Mouse (Mus musculus): ENCODE data around the gene Ilkap. TPM values are rescaled to one million over a fixed set of nuclear protein-coding genes. Genes with fewer than 3 reads are reported as not detected.

Gene Ilkap
- 145 and 150 TPM in 2 replicates for polyA plus RNA-seq (2014; fragmentation: Nextera tagmentation; extraction: Ambion mirVana)

DNA sequence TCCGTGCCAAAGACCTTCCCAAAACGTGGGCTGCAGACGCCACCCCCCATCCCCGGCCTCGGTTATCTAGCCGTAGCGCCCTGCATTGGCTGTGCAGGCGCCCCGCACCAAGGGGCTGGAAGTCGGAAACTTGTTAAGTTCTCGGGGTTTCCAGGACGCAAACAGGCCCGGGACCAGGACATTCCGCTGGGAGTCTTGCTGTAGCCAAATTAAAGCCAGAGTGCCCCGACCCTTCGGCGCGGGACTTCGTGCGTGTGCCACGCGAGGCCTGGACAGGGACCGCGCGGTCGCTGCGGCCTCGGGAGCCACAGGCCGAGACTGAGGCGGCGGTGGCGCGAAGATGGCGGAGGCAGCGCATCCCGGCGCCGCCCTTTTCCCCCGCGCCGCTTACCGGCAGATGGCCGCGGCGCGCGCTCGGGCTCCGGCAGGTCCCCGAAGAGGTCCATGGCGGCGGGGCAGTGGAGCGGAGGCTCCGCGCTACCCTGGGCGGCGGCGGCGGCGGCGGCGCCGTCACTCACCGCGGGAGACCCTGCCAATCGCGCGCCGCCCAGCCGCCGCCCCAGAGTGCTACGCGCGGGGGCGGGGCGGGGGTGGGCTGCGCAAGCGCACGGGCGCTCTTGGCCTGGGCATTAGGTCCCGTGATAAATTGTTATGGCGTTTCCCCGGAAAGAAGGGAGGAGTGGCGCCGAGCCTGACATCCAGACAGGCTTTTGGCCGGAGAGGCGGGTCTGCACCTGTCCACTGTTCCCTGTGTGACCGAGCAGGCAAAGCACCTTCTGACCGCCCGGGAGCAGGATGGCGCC lies at the start of gene Ilkap:
Gene Ilkap, minus strand, starts transcription at position 556 of the 803 bp plus-strand sequence.
- H3K4me2 ChIP-seq (ENCODE audit: low read depth, low read length), result peak within 1 kb of the TSS; percentile 95
- H3K4me1 ChIP-seq (ENCODE audit: control insufficient read depth, insufficient read depth, low read length), result peaks cover 17% of the 10 kb centered on the region
- H3K27me3 ChIP-seq (ENCODE audit: control insufficient read depth, insufficient read depth, low read length), result no peaks in the 10 kb centered on the region
- peak within 1 kb of the TSS; percentile 84 for H3K9ac ChIP-seq (replicated peaks; ENCODE audit: low read depth, low read length)
- no peaks in the 10 kb centered on the region for H3K9me3 ChIP-seq (ENCODE audit: control insufficient read depth, low read length)
- peak; percentile 98 for ATAC-seq (ENCODE audit: low read depth)
- peak within 1 kb of the TSS; percentile 95 for H3K4me3 ChIP-seq (ENCODE audit: low read depth, low read length)
- peak within 1 kb of the TSS; percentile 88 for H3K27ac ChIP-seq (ENCODE audit: low read depth, low read length)
- WGBS, result under 1% methylated on average over 88 of the region's 91 CpGs
- H3K36me3 ChIP-seq (ENCODE audit: control insufficient read depth, insufficient read depth, low read length), result no peaks in the 10 kb centered on the region; the same call in 1 of the 2 replicates

DNA sequence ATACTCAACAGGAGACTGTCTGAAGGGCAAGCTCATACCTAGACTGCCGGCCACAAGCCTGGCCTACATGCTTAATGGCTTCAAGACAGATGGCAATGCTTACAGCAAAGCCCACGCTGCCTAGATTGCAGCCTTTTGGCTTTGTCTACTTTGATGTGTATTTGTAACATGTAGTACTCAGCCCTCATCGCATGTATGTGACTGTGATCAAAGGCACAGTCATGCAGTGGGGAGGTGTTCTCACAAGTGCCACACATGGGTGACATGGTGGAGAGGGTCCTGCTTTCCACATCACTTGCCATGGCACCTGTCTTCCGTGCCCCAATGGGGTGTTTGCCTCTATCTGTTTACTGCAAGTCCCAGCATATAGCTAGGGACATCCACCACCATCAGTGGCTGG lies 47.9 kb upstream of the Ilkap start:
- H3K27ac ChIP-seq (ENCODE audit: low read depth, low read length), result no peak overlapping the region
- H3K9ac ChIP-seq (replicated peaks; ENCODE audit: low read depth, low read length), result no peak overlapping the region
- no peaks in the 10 kb centered on the region for H3K27me3 ChIP-seq (ENCODE audit: control insufficient read depth, insufficient read depth, low read length)
- no peak for ATAC-seq (ENCODE audit: low read depth)
- H3K4me3 ChIP-seq (ENCODE audit: low read depth, low read length), result no peak overlapping the region
- 89% methylated on average over 4 of the region's 4 CpGs for WGBS
- H3K36me3 ChIP-seq (ENCODE audit: control insufficient read depth, insufficient read depth, low read length), result peaks cover 19% of the 10 kb centered on the region; the same call in 1 of the 2 replicates
- no peaks in the 10 kb centered on the region for H3K4me1 ChIP-seq (ENCODE audit: control insufficient read depth, insufficient read depth, low read length)
- H3K4me2 ChIP-seq (ENCODE audit: low read depth, low read length), result no peak overlapping the region
- H3K9me3 ChIP-seq (ENCODE audit: control insufficient read depth, low read length), result no peaks in the 10 kb centered on the region

DNA sequence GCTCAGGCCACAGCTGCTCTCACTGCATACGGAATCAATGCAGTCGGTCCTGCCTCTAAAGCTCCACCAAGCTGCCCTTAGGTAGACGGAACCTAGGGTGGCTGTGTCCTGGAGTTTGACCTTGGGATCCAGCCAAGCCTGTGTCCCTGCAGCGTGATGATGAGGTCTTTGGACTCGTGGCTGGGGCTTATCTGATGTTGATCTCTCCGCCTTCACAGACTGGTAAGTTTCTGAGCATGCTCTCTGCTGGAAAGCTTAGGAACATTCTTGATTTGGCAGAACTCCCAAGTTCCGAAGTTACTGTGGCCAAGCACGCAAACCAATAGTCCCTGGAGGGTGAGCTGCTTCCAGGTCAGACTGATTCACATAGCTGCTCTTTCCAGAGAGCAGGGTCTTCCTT lies 47.4 kb upstream of the Ilkap start:
- no peak overlapping the region for H3K9ac ChIP-seq (replicated peaks; ENCODE audit: low read depth, low read length)
- peaks cover 19% of the 10 kb centered on the region; the same call in 1 of the 2 replicates for H3K36me3 ChIP-seq (ENCODE audit: control insufficient read depth, insufficient read depth, low read length)
- no peaks in the 10 kb centered on the region for H3K27me3 ChIP-seq (ENCODE audit: control insufficient read depth, insufficient read depth, low read length)
- H3K27ac ChIP-seq (ENCODE audit: low read depth, low read length), result no peak overlapping the region
- no peaks in the 10 kb centered on the region for H3K9me3 ChIP-seq (ENCODE audit: control insufficient read depth, low read length)
- no peak overlapping the region for H3K4me3 ChIP-seq (ENCODE audit: low read depth, low read length)
- ATAC-seq (ENCODE audit: low read depth), result no peak
- no peaks in the 10 kb centered on the region for H3K4me1 ChIP-seq (ENCODE audit: control insufficient read depth, insufficient read depth, low read length)
- WGBS, result 80% methylated on average over 8 of the region's 8 CpGs
- no peak overlapping the region for H3K4me2 ChIP-seq (ENCODE audit: low read depth, low read length)

DNA sequence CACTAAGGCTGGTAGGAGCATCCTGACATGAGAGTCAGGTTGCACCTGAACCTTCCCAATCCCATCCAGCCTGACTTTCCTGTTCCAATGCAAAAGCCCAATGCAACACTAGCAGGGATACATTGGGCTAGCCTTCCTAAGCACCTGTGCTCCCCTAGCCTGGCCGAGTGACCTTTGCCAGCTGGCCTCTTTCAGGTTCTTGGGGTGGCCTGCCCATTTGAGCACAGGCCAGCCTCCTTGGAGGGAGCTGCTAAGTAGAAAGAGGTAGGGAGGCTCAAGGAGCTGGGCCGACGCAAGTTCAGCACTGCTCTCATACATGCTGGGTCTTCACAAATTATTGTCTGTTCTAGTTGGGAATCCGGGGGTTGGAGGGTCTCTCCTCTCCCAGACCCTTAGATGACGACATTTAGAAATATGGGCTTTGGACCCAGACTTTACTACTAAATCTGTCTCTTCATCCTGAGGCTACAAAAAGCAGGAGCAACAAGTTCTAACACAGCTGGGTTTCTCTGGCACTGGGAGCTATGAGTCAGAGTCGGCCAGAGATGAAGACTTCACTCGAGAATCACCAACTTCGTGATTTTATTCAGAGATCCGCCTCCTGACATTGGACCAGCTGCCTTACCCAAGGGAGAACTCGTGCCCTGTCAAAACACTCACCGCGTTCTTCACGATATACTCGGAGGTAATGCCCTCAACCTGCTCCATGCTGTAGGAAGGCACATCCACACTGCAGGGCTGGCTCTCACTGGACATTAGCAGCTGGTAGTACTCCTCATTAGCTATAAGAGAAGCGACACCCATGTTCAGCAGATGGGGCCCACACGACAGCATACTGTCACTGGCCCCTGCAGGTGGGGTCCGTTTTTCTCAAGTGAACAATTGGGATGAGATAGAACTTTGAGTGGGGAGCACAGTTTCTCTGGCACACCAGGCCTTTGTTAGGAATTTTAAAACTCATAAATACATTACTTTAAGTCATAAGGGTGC lies 46.5 kb upstream of the Ilkap start:
- H3K4me1 ChIP-seq (ENCODE audit: control insufficient read depth, insufficient read depth, low read length), result no peaks in the 10 kb centered on the region
- no peak overlapping the region for H3K4me3 ChIP-seq (ENCODE audit: low read depth, low read length)
- ATAC-seq (ENCODE audit: low read depth), result no peak
- no peaks in the 10 kb centered on the region for H3K9me3 ChIP-seq (ENCODE audit: control insufficient read depth, low read length)
- H3K9ac ChIP-seq (replicated peaks; ENCODE audit: low read depth, low read length), result no peak overlapping the region
- H3K27me3 ChIP-seq (ENCODE audit: control insufficient read depth, insufficient read depth, low read length), result no peaks in the 10 kb centered on the region
- H3K36me3 ChIP-seq (ENCODE audit: control insufficient read depth, insufficient read depth, low read length), result peaks cover 20% of the 10 kb centered on the region; the same call in 1 of the 2 replicates
- no peak overlapping the region for H3K27ac ChIP-seq (ENCODE audit: low read depth, low read length)
- WGBS, result 92% methylated on average over 17 of the region's 17 CpGs
- no peak overlapping the region for H3K4me2 ChIP-seq (ENCODE audit: low read depth, low read length)

DNA sequence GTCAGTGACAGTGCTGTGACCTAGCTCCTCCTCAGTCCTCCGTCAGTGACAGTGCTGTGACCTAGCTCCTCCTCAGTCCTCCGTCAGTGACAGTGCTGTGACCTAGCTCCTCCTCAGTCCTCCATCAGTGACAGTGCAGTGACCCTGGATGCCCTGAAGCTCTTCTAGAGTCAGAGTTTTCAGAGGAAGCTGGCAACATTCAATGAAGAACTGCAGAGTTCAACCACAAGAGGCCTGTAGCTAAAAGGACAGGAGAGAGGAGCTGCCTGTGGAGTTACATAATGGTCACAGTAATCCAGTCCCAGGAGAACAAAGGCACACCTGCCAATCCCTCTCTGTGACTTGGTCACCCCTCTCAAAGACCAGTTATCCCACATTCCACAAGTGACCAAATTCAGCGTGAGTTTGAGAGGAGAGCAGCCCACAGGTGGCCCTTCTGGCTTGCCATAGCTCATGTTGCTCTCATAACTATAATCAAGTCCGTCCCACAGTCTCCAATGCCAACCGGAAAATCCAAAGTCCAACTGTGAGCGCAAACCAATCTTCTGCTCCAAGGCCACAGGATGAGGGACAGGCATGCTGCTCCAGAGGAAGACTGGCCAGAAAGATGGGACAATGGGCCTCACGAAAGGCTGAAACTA lies 43.9 kb upstream of the Ilkap start:
- no peak for ATAC-seq (ENCODE audit: low read depth)
- H3K36me3 ChIP-seq (ENCODE audit: control insufficient read depth, insufficient read depth, low read length), result peaks cover 17% of the 10 kb centered on the region
- H3K9me3 ChIP-seq (ENCODE audit: control insufficient read depth, low read length), result no peaks in the 10 kb centered on the region
- 77% methylated on average over 6 of the region's 7 CpGs for WGBS
- no peak overlapping the region for H3K4me3 ChIP-seq (ENCODE audit: low read depth, low read length)
- no peaks in the 10 kb centered on the region for H3K4me1 ChIP-seq (ENCODE audit: control insufficient read depth, insufficient read depth, low read length)
- no peak overlapping the region for H3K27ac ChIP-seq (ENCODE audit: low read depth, low read length)
- no peak overlapping the region for H3K4me2 ChIP-seq (ENCODE audit: low read depth, low read length)
- no peaks in the 10 kb centered on the region for H3K27me3 ChIP-seq (ENCODE audit: control insufficient read depth, insufficient read depth, low read length)
- no peak overlapping the region for H3K9ac ChIP-seq (replicated peaks; ENCODE audit: low read depth, low read length)

DNA sequence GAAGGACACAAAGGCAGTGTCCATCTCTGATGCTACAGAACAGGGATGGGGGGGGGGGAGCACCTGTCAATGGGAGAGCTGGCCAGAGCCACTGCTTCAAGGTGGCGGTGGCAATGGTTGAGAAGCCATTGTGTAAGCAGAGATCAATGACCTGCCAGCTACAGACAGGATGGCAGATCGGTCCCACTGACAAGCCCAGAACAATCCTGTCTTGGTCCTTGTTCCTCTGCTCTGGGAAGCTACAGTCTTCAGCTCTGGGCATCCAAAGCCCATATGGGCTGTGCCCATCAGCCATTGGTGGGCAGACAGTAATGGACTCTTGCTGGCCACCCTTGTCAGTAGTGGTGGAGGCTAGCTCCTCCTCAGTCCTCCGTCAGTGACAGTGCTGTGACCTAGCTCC lies 43.2 kb upstream of the Ilkap start:
- no peak for ATAC-seq (ENCODE audit: low read depth)
- Histone ChIP-seq H3K36me3 (ENCODE audit: control insufficient read depth, insufficient read depth, low read length) (peaks cover 12% of the 10 kb centered on the region), H3K27me3 (ENCODE audit: control insufficient read depth, insufficient read depth, low read length) (no peaks in the 10 kb centered on the region)

DNA sequence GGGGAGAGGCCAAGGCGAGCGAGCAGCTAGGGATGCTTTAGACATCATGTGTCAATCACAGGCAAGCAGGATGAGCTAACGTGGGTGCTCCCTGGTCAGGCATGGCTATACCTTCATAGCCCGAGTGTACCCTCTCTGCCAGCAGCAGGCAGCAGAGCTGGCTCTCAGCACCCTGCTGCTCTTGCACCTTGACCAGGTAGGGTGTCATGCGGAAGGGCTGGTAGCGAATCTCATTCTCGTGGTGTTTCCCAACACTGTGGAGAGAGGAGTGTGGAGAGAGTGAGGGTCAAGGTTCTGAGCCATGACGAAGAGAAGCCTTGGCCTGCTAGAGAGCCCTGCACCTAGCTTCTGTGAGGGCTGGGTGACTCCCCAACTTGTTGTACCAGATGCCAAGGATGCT lies 41.2 kb upstream of the Ilkap start:
- no peaks in the 10 kb centered on the region for H3K27me3 ChIP-seq (ENCODE audit: control insufficient read depth, insufficient read depth, low read length)
- H3K4me1 ChIP-seq (ENCODE audit: control insufficient read depth, insufficient read depth, low read length), result peaks cover 4% of the 10 kb centered on the region; the same call in 1 of the 2 replicates
- H3K36me3 ChIP-seq (ENCODE audit: control insufficient read depth, insufficient read depth, low read length), result peaks cover 12% of the 10 kb centered on the region
- no peak overlapping the region for H3K27ac ChIP-seq (ENCODE audit: low read depth, low read length)
- H3K9ac ChIP-seq (replicated peaks; ENCODE audit: low read depth, low read length), result no peak overlapping the region
- WGBS, result 93% methylated on average over 8 of the region's 8 CpGs
- no peak overlapping the region for H3K4me2 ChIP-seq (ENCODE audit: low read depth, low read length)
- no peak overlapping the region for H3K4me3 ChIP-seq (ENCODE audit: low read depth, low read length)
- H3K9me3 ChIP-seq (ENCODE audit: control insufficient read depth, low read length), result no peaks in the 10 kb centered on the region
- ATAC-seq (ENCODE audit: low read depth), result no peak

More for the DNA sequence above, 43.2 kb upstream of the Ilkap start:
- Histone ChIP-seq H3K4me1 (ENCODE audit: control insufficient read depth, insufficient read depth, low read length) (no peaks in the 10 kb centered on the region), H3K4me3 (ENCODE audit: low read depth, low read length) (no peak overlapping the region), H3K4me2 (ENCODE audit: low read depth, low read length) (no peak overlapping the region), H3K9ac (replicated peaks; ENCODE audit: low read depth, low read length) (no peak overlapping the region), H3K27ac (ENCODE audit: low read depth, low read length) (no peak overlapping the region), H3K9me3 (ENCODE audit: control insufficient read depth, low read length) (no peaks in the 10 kb centered on the region)
- 88% methylated on average over 3 of the region's 3 CpGs for WGBS

DNA sequence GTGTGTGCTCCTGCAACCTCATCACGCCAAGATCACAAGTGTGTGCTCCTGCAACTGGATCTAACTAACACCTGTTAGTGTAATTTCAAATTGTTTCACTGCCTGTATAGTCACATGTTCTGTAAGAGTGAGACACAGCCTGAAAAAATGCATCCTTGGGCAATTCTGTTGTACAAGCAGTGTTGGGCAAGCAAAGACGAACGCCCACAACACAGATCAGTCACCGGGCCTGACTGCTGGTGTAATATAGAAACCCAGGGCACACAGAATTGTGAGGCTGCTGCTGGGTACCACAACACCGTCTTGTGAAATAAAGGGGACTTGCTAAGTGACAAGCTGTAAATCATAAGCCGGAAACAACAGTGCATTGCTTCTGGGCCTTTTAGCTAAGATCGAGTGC lies 39.0 kb upstream of the Ilkap start:
- H3K36me3 ChIP-seq (ENCODE audit: control insufficient read depth, insufficient read depth, low read length), result peaks cover 10% of the 10 kb centered on the region
- H3K27me3 ChIP-seq (ENCODE audit: control insufficient read depth, insufficient read depth, low read length), result no peaks in the 10 kb centered on the region
- WGBS, result 74% methylated on average over 7 of the region's 7 CpGs
- H3K4me2 ChIP-seq (ENCODE audit: low read depth, low read length), result no peak overlapping the region
- no peaks in the 10 kb centered on the region for H3K9me3 ChIP-seq (ENCODE audit: control insufficient read depth, low read length)
- no peak for ATAC-seq (ENCODE audit: low read depth)
- H3K9ac ChIP-seq (replicated peaks; ENCODE audit: low read depth, low read length), result no peak overlapping the region
- no peak overlapping the region for H3K27ac ChIP-seq (ENCODE audit: low read depth, low read length)
- no peak overlapping the region for H3K4me3 ChIP-seq (ENCODE audit: low read depth, low read length)
- peaks cover 4% of the 10 kb centered on the region; the same call in 1 of the 2 replicates for H3K4me1 ChIP-seq (ENCODE audit: control insufficient read depth, insufficient read depth, low read length)
